Mouse (Mus musculus) neural tube, embryonic 12.5 days (tissue): ENCODE results near the gene Hdac4. TPM values are rescaled to one million over a fixed set of nuclear protein-coding genes. Genes with fewer than 3 reads are reported as not detected.

Experiments
- ATAC-seq: fragments of 200-750 bp; cut with Nextera tagmentation; 2 replicates; pipeline ENCODE4 v1.8.0; 2017; ENCODE audit warnings: low read depth, mild to moderate bottlenecking, moderate TSS enrichment, moderate library complexity; ENCODE audit not compliant: low FRiP score
- H3K27ac ChIP-seq: fragments of 300-500 bp; sonication (generic); 2 replicates; pipeline ENCODE4 v1.5.1; 2016
- H3K27me3 ChIP-seq: fragments of 300-500 bp; sonication (generic); replicated peaks from 2 replicates; pipeline ENCODE4 v1.6.1; 2016; ENCODE audit warnings: mild to moderate bottlenecking
- H3K36me3 ChIP-seq: fragments of 300-500 bp; sonication (generic); 2 replicates; pipeline ENCODE4 v1.6.1; 2016; ENCODE audit warnings: mild to moderate bottlenecking
- H3K4me1 ChIP-seq: fragments of 300-500 bp; sonication (generic); 2 replicates; pipeline ENCODE4 v1.6.1; 2016
- H3K4me2 ChIP-seq: fragments of 300-500 bp; sonication (generic); replicated peaks from 2 replicates; pipeline ENCODE4 v1.6.1; 2016; ENCODE audit warnings: mild to moderate bottlenecking
- H3K4me3 ChIP-seq: fragments of 300-500 bp; sonication (generic); 2 replicates; pipeline ENCODE4 v1.5.1; 2016
- H3K9ac ChIP-seq: fragments of 300-500 bp; sonication (generic); 2 replicates; pipeline ENCODE4 v1.6.1; 2016; ENCODE audit warnings: mild to moderate bottlenecking
- H3K9me3 ChIP-seq: fragments of 300-500 bp; sonication (generic); 2 replicates; pipeline ENCODE4 v1.6.1; 2016; ENCODE audit warnings: mild to moderate bottlenecking
- WGBS: fragments of 180-500 bp; shearing (Covaris S2); methylation state at CpG from one replicate; pipeline ENCODE4 v1.1.7; 2016; 5-methylcytosine and 5-hydroxymethylcytosine counted together
- polyA plus RNA-seq: library from polyadenylated mRNA; unstranded; fragments of >200 nt; fragmentation: Nextera tagmentation; extraction: Ambion mirVana; gene quantifications from 2 replicates; pipeline ENCODE4 v1.2.1, GENCODE M21; 2016

Hdac4 gene
- polyA plus RNA-seq, 1 experiment from 2014 or later: 26.6 TPM

GRCm38 (mm10) chr1:91914648-91915047 lies 280.9 kb downstream of the Hdac4 start:
- Histone ChIP-seq H3K36me3 (no peaks in the 10 kb centered on the region), H3K4me2 (no peak overlapping the region), H3K9me3 (no peaks in the 10 kb centered on the region), H3K4me3 (no peak overlapping the region), H3K27me3 (no peaks in the 10 kb centered on the region), H3K27ac (no peak overlapping the region), H3K9ac (no peak overlapping the region), H3K4me1 (no peaks in the 10 kb centered on the region)
- 67% methylated on average over 3 of the region's 3 CpGs for WGBS
- ATAC-seq: no peak

DNA sequence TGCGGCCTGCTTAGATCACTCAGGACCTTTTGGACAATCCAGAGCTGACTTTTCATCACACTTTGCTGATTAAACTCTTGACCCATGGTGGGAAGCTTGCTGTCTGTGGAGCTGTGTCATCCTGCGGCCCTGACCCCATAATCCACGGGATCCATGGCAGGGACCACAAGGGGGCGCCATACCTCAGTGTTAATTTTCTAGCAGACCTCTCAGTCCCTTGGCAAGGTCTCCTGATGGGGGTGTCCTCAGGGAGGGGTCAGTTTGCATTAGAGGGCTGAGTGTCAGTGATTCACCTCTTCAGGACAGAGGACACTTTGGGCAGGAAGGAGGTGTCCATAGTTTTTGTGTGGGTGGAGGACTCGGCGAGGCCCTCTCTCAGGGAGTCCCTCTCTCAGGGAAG lies 281.6 kb downstream of the Hdac4 start:
- H3K36me3 ChIP-seq: no peaks in the 10 kb centered on the region
- no peak overlapping the region for H3K9ac ChIP-seq
- no peak overlapping the region for H3K27ac ChIP-seq
- no peak for ATAC-seq
- no peaks in the 10 kb centered on the region for H3K4me1 ChIP-seq
- no peak overlapping the region for H3K4me3 ChIP-seq
- no peaks in the 10 kb centered on the region for H3K27me3 ChIP-seq
- no peaks in the 10 kb centered on the region for H3K9me3 ChIP-seq
- H3K4me2 ChIP-seq: no peak overlapping the region
- WGBS: 47% methylated on average over 6 of the region's 6 CpGs

DNA sequence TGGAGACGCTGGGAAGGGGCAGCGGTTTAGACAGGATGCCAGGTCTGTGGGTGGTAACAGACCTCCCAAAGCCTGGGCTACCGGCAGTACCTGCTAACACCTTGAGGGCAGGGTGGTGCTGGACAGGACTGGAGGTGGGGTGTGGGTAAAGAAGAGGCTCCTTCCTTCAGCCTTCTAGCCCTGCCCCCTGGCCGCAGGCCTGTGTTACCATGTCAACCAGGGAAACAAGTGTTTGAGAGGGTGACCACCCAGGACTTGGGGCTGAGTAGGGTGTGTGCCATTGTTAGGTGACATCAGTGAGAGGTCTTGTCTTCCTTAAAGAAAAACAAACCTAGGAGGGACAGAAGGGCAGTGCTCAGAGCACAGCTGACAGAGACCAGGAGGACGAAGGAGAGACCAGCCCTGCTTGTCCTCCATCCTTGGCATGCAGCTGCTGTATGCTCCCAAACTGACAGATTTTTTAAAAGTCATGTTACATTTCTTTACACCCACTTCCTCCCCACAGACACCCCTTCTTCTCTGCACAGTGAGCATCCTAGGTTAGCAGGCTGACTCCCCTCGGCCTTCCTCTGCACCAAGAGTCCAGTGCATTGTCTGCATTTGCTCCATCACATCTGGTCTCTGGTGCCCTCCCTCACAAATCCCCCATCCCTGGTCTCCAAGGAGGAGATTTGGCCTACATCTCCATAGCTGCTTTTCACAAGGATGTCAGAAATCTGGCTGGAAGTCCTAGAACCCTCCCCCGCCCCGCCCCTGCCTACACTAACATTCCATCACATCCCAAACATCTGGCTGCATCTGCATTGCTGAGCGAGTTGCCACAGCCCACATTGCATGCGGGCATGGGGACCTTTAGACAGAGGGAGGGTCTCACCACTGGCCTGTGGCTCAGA lies 283.0 kb downstream of the Hdac4 start:
- H3K36me3 ChIP-seq: no peaks in the 10 kb centered on the region
- no peak overlapping the region for H3K4me3 ChIP-seq
- 60% methylated on average over 10 of the region's 10 CpGs for WGBS
- H3K9me3 ChIP-seq: no peaks in the 10 kb centered on the region
- ATAC-seq: no peak
- no peak overlapping the region; the same call in 1 of the 2 replicates for H3K9ac ChIP-seq
- H3K27ac ChIP-seq: no peak overlapping the region
- no peak overlapping the region for H3K4me2 ChIP-seq
- no peaks in the 10 kb centered on the region for H3K4me1 ChIP-seq
- no peaks in the 10 kb centered on the region for H3K27me3 ChIP-seq

DNA sequence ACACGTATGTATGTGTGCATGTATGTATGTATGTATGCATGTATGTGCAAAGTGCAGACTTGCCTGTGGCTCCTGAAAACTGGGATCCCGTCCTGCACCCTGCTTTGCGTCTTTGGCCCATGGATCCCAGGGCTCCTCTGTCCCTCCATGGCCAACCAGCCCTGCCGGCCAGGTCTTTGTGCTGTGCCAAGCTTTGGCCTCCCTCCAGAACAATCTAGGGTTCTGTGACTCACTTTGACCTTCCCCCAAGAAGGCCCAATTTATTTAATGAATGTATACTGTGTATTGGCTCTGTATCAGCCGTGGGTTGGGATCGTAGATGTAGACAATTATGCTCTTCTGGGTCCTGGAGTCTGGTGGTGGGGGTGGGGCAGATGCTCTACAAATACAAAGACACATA lies 290.2 kb downstream of the Hdac4 start:
- H3K4me3 ChIP-seq: no peak overlapping the region
- H3K4me1 ChIP-seq: no peaks in the 10 kb centered on the region
- no peak overlapping the region for H3K4me2 ChIP-seq
- no peak overlapping the region for H3K9ac ChIP-seq
- H3K27me3 ChIP-seq: 0 out of 2 replicates have a peak, but pooled peaks cover 3% of the 10 kb centered on the region
- no peaks in the 10 kb centered on the region for H3K9me3 ChIP-seq
- no peak for ATAC-seq
- H3K27ac ChIP-seq: no peak overlapping the region
- WGBS: 84% methylated on average over 6 of the region's 6 CpGs
- no peaks in the 10 kb centered on the region for H3K36me3 ChIP-seq

DNA sequence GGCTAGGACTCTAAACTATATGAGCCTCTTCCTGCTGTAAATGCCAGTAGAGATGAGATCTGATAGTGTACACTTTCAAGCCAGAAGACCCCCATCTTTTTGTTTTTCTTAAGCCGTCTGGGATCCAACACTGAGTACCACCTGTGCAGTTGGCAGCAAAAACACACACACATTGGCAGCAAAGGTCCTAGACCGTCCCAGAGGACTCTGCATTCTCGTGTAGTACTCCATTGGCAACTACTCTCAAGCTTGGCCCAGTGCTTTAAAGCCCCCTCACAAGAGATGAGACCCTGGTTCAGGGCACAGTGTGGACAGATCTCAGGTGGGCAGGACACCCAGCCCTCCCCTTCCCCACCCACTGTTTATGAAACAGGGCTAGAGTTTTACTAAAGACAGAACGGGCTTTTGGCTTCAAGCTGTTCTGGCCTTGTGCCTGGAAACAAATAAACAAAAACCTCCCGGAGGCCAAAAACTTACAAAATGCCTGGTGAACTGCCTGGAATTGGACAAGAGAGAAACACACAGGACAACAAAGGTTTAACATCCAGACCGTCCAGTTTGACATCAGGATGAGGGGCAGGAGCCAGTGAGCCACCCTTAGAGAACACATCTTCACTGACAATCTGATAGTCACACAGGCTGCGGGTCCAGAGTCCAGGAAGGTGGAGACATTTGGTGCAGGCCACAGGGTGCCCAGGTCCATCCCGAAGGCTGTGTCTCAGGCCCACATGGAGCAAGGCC lies 292.1 kb downstream of the Hdac4 start:
- WGBS: 78% methylated on average over 8 of the region's 8 CpGs
- H3K27ac ChIP-seq: no peak overlapping the region
- ATAC-seq: no peak
- no peak overlapping the region for H3K4me3 ChIP-seq
- H3K4me1 ChIP-seq: no peaks in the 10 kb centered on the region
- no peaks in the 10 kb centered on the region for H3K9me3 ChIP-seq
- H3K36me3 ChIP-seq: no peaks in the 10 kb centered on the region
- no peak overlapping the region for H3K9ac ChIP-seq
- H3K27me3 ChIP-seq: 0 out of 2 replicates have a peak, but pooled peaks cover 3% of the 10 kb centered on the region
- no peak overlapping the region for H3K4me2 ChIP-seq

DNA sequence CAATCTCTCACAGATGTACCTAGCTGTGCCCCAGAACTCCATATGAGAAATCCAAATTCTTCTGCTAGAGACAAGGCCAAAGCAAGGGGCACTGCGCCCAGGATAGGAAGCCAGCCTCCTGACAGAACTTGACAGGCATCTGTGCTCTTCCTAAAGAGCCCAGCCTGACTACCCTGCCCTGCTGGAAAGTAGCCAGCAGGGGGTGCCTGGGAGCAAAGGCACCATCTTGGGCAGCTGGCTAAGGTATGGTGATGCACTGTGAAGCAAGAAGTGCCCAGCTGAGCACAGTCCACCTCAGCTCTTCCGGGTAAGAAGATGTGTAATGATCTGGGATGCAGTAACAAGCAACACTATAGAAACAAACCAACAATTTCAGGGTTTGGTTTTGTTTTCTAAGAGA lies 298.4 kb downstream of the Hdac4 start:
- H3K9me3 ChIP-seq: no peaks in the 10 kb centered on the region
- no peaks in the 10 kb centered on the region for H3K27me3 ChIP-seq
- H3K4me2 ChIP-seq: no peak overlapping the region
- no peak overlapping the region for H3K4me3 ChIP-seq
- H3K4me1 ChIP-seq: no peaks in the 10 kb centered on the region
- 90% methylated on average over 2 of the region's 2 CpGs for WGBS
- H3K36me3 ChIP-seq: no peaks in the 10 kb centered on the region
- no peak for ATAC-seq
- no peak overlapping the region for H3K27ac ChIP-seq
- H3K9ac ChIP-seq: no peak overlapping the region

DNA sequence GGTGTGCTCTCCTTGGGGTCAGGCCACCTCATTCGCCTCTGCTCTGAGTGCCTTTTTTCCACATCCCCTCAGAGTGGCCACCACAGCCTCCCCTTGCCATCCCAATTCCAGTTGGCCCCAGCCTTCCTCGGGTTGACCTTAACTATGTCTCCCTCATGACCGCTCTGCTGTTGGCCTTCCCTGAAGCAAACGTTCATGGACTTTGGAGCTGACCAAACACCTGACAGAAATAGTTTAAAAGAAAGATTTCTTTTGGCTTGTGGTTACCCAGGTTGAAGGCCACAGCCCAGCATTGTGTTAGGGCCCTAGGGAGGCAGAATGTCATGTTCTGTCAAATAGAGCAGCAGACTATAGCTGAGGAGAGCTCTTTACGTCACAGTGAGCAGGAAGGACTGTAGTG lies 301.2 kb downstream of the Hdac4 start:
- Histone ChIP-seq H3K9ac (no peak overlapping the region), H3K4me3 (no peak overlapping the region), H3K27ac (no peak overlapping the region), H3K4me1 (no peaks in the 10 kb centered on the region), H3K9me3 (no peaks in the 10 kb centered on the region), H3K4me2 (no peak overlapping the region), H3K36me3 (no peaks in the 10 kb centered on the region), H3K27me3 (no peaks in the 10 kb centered on the region)
- 92% methylated on average over 5 of the region's 5 CpGs for WGBS
- no peak for ATAC-seq

DNA sequence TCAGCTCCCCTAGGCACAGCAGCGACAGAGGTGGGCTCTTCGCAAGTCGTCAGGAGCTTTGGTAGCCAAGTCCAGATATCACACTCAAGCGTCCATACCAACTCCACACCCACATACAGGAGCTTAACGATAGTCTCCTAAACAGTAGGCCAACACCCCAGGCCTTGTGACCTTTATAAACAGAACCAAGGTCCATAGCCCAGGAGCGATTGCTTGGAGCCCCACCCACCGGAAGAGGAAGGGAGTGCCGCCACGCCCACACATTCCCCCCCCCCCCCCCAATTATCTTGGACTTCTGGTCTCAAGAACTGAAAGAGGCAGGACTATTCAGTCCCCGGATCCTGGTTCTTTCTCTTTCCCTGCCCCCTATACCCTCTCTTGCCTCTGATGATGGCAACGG lies 301.9 kb downstream of the Hdac4 start:
- 91% methylated on average over 11 of the region's 11 CpGs for WGBS
- Histone ChIP-seq H3K4me1 (no peaks in the 10 kb centered on the region), H3K4me2 (no peak overlapping the region), H3K9ac (no peak overlapping the region), H3K4me3 (no peak overlapping the region), H3K9me3 (no peaks in the 10 kb centered on the region), H3K27ac (no peak overlapping the region), H3K36me3 (no peaks in the 10 kb centered on the region), H3K27me3 (no peaks in the 10 kb centered on the region)
- no peak for ATAC-seq

DNA sequence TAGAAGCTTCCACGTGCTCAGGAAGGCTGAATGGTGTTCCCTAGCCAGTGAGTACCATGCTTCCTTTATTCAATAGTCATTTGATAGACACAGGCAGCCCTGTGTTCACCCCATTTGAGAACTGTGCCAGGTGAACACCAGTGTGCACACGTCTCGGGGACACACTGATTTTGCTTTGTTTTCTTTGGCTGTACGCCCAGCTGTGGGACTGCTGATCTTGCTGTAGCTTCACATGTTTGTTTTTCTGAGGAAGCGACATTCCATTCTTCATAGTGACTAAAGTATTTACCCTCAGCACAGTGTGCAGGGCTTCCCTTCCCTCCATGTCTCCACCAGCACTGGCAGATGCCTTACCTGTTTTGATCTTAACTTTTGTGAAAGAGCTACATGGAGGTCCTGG lies 312.4 kb downstream of the Hdac4 start:
- 73% methylated on average over 5 of the region's 5 CpGs for WGBS

GRCm38 (mm10) chr1:91880899-91881298 lies 314.6 kb downstream of the Hdac4 start:
- no peak for ATAC-seq
- no peaks in the 10 kb centered on the region for H3K36me3 ChIP-seq
- 77% methylated on average over 8 of the region's 8 CpGs for WGBS

More for the DNA sequence above, 312.4 kb downstream of the Hdac4 start:
- Histone ChIP-seq H3K9ac (no peak overlapping the region), H3K4me1 (no peaks in the 10 kb centered on the region; the same call in 1 of the 2 replicates), H3K27me3 (no peaks in the 10 kb centered on the region), H3K9me3 (no peaks in the 10 kb centered on the region), H3K27ac (no peak overlapping the region), H3K36me3 (no peaks in the 10 kb centered on the region), H3K4me3 (no peak overlapping the region), H3K4me2 (no peak overlapping the region)
- no peak for ATAC-seq

DNA sequence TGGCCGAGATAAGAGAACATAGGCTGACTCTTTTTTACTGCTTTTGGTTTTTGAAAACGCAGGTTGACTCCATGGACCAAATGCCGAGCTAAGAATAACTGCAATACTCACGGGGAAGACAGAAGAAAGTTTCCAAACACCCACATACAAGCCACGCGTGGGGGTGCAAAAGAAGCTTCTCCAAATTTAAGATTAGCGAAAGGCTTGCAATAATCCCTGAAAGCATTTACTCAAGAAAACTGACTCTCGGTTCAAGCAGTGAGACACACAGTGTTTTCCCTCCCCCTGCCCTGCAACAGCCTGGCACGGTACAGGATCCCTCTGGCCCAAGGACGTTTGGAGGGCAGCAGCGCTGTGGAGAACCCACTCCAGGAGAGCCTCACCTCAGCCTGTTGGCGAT lies 315.3 kb downstream of the Hdac4 start:
- Histone ChIP-seq H3K36me3 (no peaks in the 10 kb centered on the region), H3K27ac (no peak overlapping the region), H3K4me1 (no peaks in the 10 kb centered on the region; the same call in 1 of the 2 replicates), H3K4me2 (no peak overlapping the region), H3K4me3 (no peak overlapping the region), H3K27me3 (no peaks in the 10 kb centered on the region), H3K9me3 (no peaks in the 10 kb centered on the region), H3K9ac (no peak overlapping the region)
- ATAC-seq: no peak
- 92% methylated on average over 12 of the region's 12 CpGs for WGBS

More at GRCm38 (mm10) chr1:91880899-91881298, 314.6 kb downstream of the Hdac4 start:
- Histone ChIP-seq H3K9ac (no peak overlapping the region), H3K9me3 (no peaks in the 10 kb centered on the region), H3K4me1 (no peaks in the 10 kb centered on the region; the same call in 1 of the 2 replicates), H3K27ac (no peak overlapping the region), H3K4me3 (no peak overlapping the region), H3K4me2 (no peak overlapping the region), H3K27me3 (no peaks in the 10 kb centered on the region)
